Mouse (Mus musculus): ENCODE results near the gene Slc2a1.
A peak's percentile ranks its signal among the peaks of the same experiment; 100 is the strongest.

Slc2a1 gene

DNA sequence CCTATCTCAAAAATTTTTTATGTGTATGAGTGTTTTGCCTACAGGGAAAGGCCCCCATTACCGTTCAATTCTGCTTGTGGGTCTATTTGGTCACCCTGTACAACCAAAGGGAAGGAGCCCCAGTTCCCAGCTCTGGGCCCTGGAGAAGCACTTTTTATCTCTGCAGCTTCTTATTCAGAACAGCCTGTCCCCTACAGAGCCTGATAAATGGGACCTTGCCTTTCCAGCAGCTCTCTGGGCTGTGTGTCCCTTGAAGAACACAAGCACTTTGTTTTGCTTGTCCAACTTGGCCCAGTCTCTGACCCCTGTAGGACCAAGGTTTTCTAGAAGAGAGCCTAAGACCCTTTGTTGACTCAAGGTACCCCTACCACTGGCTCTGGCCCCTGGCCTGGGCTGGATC, 20.6 kb downstream of the Slc2a1 start:
- no peak for DNase-seq (ENCODE audit: low read depth, low spot score)

DNA sequence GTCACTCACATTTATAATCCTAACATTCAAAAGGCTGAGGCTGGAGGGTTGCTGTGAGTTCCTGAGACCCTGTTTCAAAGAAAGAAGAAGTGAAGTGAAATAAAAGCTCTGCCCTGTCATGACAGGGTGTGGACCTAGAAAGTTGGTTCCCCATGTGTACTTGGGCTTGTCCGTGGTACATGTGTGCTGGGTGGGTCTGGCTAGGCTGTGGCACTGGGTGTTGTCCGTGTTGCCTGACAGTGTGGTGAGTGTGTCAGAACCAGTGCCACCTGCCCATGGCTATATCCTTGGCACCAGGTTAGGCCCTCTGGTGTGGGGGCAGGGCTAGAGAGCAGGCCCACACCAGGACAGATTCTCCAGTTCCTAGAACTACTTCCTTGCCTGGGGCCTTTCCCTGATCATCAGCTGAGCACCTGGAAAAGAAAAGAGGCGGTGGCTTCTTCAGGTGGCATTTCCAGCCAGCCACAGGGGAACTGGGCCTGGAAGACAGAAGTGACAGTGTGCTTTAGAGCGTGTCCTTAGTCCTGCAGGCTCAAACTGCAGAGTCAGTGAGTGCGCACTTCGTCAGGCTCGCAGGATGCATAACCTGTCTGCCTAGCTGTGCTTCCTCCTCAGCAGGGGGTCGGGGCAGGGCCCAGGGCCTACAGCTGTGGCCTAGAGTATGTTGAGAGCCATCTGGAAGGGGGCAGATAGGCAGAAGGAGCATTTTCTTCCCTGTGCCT, 22.8 kb downstream of the Slc2a1 start:
- no peak for DNase-seq (ENCODE audit: low read depth, low spot score)

DNA sequence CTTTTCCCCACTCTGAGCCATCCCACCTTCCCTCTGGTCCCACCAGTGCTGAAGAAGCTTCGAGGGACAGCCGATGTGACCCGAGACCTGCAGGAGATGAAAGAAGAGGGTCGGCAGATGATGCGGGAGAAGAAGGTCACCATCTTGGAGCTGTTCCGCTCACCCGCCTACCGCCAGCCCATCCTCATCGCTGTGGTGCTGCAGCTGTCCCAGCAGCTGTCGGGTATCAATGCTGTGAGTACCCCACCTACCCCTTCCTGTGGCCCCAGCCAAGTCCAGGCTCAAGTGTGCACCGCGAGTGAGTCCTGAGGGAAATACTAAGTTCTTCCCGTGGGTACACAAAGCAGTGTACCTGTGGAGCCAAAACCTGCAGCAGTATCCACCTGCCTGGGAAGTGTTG, 24.8 kb downstream of the Slc2a1 start:
- no peak for DNase-seq (ENCODE audit: low read depth, low spot score)

DNA sequence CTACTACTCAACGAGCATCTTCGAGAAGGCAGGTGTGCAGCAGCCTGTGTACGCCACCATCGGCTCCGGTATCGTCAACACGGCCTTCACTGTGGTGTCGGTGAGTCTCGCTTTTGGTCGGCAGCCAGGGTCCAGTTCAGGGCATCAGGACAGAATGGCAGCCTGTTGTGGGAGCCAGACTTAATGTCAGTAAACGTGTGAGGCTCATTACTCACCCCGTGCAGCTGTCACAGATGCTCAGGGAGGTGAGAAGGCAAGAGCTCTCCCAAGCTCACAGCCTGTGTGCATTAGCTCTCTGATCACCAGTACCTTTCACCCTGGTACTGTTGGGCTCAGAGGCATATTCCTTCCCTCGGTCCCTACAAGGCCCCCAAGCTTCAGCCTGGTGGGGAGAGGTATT, 25.3 kb downstream of the Slc2a1 start:
- no peak for DNase-seq (ENCODE audit: low read depth, low spot score)

DNA sequence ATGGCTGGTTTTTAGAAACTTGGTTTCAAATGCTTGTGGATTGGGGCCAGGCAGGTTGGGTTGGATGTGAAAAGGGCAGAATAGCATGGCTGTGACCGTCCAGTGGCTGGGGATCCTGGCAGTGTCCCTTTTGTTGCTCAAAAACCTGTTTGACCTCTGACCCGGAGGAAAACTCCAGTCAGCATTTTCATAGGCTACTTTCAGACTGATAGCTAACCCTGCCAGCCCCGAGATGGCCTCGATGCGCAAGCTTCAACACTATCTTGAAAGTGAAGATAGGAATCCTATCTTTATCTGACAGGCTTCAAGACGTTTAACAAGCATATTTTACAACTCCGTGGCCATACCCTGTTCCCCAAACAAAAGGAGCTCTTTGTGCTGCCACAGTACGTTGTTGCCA, 28.8 kb downstream of the Slc2a1 start:
- DNase-seq (ENCODE audit: low read depth, low spot score), result no peak

DNA sequence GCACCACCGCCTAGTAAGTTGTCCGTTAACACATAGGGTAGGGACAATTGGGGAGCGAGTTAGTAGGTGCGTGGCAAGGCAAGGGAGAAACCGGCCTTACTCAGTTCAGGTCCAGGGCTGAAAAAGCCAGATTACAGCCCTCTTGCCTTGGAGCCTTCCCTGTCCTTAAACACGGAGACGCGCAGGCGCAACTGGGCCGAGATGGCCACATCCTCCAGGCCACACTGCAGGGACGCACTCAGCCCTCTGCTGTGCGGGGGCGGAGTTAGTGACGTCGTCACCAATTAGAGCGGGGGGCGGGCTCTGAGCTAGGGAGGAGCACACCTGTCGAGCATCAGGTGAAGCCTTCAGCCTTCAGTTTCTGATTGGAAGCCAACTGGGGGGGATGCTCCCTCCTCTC, 29.7 kb downstream of the Slc2a1 start:
- DNase-seq (ENCODE audit: low read depth, low spot score), result no peak

DNA sequence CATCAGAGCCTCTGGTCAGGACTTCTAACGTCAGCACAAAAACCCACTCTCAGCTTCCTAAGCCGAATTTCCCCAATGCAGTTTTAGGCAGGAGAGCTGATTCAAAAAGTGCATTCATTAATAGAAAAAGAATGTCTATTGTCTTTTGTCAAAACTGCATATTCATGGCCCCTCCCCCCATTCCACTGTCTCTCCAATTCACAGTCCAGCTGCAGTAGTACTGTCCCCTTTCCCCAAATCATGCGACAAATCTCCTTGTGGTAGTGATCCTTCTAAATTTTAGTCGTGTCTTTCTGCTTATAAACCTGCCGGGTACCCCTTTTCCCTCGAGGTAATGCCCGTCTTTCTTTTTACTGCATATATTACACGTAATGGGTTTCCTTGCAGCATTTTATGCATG, 30.3 kb downstream of the Slc2a1 start:
- DNase-seq (ENCODE audit: low read depth, low spot score), result no peak

DNA sequence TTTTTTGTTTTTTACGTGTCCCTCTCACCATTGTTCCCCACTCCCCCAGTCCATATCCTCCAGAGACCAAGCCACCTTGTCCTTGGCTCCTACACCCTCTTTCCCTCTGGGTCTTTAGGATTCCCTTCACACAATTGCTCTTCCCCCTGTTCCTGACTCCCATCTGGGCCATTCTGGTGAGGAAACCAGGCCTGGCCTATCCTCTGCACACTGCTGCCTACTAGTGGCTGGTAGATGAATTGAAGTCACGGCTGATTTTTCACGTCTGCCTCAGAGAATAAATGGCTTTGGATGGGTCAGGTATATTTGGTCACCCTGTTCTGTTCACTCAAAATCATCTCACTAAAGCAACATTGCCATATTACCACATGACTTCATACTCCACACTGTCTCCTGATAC, 31.6 kb downstream of the Slc2a1 start:
- DNase-seq (ENCODE audit: low read depth, low spot score), result no peak

DNA sequence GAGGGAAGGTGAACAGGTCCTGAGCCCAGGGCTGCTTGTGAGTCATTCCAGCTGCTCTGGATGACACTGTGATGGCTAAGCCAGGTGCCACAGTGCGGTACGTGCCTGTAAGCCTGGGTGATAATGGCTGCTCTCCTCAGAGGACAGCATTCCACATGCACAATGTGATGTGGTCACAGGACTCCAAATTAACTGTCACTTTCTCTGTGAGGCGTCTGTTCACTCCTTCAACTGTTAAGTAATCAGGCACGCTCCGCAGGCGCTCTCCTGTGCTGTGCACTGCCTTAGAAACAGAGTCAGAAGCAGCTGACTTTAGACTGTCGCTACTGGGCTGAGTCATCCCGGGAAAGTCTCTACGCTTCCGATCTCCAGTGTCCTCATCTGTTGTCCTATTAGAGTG, 32.7 kb downstream of the Slc2a1 start:
- DNase-seq (ENCODE audit: low read depth, low spot score), result no peak

DNA sequence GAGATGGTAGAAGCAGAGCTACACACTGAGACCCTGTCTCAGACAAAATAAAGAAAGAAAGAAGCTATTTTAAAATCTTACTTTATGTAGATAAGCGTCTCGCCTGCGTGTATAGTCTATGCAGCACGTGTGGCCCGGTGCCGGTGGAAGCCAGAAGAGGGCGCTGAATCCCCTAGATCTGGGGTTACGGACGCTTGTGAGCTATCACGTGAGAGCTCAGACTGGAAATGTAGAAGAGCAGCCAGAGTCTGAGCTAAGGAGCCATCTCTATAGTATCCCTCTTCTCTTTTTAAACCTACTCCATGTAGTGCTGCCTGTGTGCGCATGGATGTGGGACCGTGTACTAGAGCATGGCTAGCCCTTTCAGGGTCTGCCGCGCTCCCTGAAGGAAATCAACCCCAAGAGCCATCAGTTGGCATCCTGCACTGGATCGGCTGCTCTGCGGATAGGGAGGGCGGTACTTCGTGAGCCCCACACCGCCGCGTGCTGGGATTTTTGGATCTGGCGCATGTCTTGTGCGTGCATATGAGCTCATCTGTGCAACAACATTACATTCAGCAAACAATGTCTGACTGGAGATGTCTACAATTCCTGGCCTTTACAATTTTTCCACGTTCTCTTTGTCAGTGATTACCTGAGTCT, 33.8 kb downstream of the Slc2a1 start:
- DNase-seq (ENCODE audit: low read depth, low spot score), result no peak

DNA sequence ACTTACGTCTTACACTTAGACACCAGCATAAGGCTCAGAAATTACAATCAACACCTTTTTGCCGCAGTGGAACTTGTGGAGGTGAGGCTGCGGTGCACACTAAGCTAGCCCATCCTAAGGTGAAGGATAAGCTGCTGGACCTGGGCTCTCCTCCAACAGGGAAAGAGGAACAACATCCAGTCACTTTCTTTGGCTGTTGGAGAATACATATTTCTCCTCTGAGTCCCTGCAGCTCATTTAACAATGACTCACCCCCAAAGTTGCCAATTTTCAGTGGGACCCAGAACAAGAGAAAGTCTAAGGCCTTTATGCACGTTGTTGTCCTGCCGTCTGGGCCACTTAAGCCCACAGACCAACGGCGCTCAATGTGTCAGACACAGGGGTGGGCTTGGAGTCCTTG, 38.3 kb downstream of the Slc2a1 start:
- no peak for DNase-seq (ENCODE audit: low read depth, low spot score)

DNA sequence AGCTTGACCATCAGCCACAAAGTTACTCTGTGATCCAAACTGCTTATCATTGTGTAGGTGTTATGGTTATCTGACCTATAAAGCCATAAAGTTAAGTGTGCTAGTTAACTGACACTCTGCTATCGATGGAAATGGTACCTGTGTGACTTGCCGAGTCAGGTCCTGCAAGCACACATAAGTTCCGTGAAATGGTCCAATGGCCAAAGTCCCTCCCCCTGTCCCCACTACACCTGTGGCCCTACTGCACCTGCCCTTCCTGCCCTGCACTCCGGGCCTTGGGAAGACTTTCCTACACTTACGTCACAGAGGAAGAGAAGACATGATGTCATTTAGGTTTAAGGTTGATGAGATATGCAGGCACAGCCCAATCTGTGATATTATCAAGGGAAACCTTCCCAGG, 38.8 kb downstream of the Slc2a1 start:
- no peak for DNase-seq (ENCODE audit: low read depth, low spot score)

DNA sequence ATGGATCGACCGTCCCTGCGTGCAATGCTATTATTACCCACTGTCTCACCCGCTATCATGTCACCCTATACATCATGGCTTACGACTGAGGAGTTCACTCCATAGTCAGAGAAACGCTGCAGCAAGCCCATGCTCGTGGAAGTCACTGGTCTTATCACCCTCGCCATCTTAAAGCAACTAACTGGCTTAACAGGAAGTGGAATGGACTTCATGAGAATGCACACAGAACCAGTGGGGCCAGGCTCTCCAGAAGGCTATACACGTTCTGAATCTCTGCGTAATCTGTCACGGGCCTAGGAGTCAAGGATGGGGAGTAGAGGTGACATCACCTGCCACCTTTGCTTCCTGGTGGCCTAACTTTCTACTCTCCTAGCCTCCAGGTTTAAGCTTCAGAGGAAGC, 40.2 kb downstream of the Slc2a1 start:
- DNase-seq (ENCODE audit: low read depth, low spot score), result no peak

DNA sequence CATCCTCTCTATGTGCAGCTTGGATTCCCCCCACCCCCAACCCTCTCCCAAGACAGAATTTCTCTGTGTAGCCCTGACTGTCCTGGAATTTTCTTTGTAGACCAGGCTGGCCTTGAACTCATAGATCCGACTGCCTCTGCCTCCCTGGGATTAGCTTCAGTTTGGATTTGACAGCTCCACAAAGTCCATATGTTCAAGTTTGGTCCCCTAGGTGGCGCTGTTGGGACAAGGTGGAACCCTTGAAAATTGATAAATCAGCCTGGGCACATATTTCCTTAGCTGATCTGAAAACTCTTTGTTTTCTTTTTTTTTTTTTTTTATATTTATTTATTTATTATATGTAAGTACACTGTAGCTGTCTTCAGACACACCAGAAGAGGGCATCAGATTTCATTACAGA, 48.7 kb downstream of the Slc2a1 start:
- no peak for DNase-seq (ENCODE audit: low read depth, low spot score)

DNA sequence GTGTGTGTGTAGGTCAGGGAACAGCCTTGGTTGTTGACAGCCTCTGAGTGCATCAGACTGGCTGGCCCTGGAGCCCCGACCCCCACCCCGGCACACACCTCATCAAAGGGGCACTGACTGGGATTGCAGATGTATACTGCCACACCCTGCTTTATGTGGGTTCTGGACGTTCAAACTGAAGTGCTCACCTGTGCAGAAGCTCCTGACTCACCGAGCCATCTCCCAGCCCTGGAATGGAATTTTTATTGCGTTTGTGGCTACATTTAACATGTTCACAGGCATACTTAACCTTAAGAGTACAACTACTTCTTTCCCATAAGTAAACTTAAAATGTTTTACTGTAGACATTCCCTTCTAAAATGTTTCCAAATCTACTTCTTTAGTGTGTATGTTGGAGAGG, 49.4 kb downstream of the Slc2a1 start:
- no peak for DNase-seq (ENCODE audit: low read depth, low spot score)

DNA sequence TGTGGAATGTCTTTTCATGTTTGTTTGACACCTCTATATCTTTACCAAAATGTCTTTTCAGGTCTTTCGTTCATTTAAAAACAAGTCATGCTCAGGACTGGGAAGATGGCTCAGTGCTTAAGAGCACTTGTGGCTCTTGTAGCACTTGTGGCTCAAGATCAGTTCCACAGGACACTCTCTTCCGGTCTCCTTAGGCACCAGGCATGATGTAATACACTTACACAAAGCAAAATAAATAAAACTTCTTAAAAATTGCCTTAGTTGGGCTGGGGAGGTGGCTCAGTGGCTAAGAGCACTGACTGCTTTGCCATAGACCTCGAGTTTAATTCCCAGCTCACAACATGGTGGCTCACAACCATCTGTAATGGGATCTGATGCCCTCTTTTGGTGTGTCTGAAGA, 52.8 kb downstream of the Slc2a1 start:
- no peak for DNase-seq (ENCODE audit: low read depth, low spot score)

DNA sequence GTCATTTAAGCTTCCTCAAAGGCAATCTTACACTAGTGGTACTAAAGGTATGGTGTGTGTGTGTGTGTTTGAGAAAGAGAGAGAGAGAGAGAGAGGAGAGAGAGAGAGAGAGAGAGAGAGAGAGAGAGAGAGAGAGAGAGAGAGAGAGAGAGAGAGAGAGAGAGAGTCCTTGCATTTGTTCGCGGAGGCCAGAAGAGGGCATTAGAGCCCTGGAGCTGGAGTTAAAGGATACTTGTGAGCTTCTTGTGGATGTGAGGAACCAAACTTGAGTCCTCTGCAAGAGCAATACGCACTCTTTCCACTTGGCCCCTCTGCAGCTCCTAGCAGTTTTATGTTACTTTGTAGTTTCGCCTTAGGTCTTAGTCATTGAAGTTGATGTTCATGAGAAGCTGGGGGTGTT, 54.5 kb downstream of the Slc2a1 start:
- DNase-seq (ENCODE audit: low read depth, low spot score), result no peak

DNA sequence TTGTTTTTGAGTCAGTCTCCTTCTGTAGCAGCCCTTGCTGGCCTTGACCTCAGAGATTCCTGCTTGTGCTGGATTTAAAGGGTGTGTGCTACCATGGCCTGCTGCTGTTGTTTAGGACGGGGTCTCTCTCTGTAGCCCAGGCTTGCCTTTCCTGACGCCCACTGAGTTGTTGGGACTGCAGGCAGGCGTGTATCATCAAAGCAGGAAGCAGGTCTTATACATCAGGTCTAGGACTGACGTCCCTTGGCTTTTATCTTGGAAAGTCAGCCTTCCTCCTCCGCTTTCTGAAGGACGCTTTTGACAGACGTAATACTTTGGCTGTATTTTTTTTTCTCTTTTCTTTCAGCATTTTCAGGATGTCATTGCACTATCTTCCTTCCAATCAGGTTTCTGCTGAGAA, 57.4 kb downstream of the Slc2a1 start:
- DNase-seq (ENCODE audit: low read depth, low spot score), result no peak

DNA sequence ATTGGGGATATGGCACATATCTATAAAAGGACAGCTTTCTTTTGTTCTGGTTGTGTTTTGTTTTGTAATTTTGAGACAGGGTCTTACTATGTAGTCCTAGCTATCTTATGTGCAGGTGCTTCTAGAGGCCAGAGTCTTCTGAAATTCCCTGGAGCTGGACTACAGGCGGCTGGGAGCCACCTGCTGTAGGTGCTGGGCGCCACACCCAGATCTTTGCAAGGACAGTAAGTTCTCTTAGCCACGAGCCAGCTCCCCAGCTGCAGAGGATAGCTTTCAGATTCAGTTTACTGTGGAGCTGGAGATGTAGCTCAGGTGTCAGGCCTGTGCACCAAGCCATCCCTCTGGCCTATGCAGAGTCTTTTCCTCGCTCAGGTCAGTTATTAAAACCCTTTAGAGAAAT, 58.6 kb downstream of the Slc2a1 start:
- no peak for DNase-seq (ENCODE audit: low read depth, low spot score)

DNA sequence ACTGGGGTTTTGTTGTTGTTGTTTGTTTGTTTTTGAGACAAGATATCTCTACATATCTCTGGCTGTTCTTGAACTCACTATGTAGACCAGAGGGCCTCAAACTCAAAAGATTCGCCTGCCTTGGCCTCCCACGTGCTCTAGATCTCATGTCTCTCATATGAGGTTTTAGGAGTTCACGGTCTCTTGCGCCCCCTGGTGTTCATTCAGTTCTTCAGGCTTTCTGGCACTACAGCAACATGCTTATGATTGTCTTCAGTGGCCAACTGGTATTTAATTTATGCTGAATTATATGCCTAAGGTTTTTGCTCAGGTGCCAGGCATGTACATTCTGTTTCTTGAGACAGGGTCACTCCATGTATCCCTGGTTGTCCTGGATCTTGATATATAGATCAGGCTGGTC, 59.2 kb downstream of the Slc2a1 start:
- DNase-seq (ENCODE audit: low read depth, low spot score), result peak; percentile 72

DNA sequence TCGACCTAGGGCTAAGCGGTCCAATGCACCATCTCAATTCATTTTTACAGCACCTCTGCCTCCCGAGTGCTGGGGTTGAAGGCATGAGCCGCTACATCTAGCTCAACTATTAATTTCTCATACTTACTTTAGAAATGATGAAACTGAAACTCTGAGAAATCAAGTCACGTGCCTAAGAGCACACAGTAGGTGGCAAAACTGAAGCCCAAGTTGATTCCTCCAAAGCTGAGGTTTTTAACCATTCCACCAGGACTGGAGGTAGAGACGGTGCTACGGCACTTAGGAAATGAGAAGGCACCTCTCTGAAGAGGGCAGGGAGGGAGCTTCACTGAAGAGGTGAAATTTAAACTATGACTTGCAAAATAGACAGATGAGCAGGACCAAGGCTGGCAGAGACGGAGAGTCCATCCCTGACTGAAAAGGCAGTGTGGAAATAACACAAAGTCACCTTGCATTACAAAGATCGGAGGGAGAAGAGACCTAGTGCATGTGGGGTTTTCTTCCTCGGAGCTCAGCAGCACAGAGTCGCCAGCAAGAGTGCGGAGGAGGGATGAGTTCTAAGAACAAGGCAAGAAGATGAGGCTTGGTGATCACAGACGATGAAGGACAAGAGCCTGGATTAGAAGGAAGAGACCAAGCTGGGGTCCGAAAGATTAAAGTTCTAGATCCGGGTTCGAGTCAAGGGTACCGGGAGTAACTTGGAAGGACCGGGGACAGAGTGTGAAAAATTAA, 64.6 kb downstream of the Slc2a1 start:
- no peak for DNase-seq (ENCODE audit: low read depth, low spot score)

DNA sequence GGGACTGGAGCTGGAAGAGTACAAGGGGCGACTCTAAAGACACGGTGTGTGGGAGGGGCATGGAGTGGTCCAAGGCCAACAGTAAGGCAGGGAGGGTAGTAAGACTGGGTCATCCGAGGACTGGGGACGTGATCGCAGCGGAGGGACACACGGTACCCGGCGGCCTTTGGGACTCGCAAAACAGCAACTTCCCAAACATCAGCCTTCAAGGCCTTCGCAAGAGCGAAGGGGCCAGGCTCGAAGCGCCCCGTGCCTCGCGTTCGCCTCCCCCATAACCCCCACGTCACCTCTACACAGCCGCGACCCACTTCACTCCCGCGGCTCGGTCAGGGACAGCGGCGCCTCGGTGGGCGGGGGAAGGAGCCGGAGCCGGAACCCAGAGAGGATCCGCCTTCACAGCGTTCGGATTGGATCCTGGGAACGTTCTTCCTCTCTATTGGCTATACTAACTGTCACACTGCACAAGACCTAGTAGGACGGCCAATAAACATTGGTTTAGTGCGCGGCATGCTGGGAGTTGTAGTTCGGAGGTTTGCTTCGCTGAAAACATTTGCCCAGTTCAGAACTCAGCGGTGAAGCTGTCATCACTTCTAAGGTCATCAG, 65.4 kb downstream of the Slc2a1 start, which contains the start of gene Zfp691:
Gene Zfp691, minus strand, starts transcription at position 345 of the 603 bp plus-strand sequence.
- DNase-seq (ENCODE audit: low read depth, low spot score), result peak; percentile 95

DNA sequence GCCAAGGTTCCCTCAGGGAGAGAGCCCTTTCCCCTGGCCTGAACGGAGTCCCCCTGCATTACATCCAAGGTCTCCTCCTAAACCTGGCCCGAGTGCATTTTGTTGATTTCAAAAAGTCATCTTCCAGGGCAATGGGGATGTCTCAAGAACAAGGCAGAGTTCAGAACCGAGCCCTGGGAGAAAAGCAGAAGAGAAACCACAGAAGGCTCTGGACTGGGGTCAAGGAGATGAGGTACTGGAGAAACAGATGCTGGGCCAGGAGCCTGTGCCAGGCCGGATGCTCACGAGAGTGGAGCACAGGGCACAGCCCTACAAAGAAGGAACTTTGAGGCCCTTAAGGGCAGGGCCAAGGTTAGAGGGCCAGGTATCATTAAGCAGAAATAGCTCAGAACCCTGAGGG, 69.2 kb downstream of the Slc2a1 start:
- no peak for DNase-seq (ENCODE audit: low read depth, low spot score)

All from skeletal muscle tissue, adult 2 months (tissue).